In genomic region chr11:106486042-106486865, GRCm38 (mm10) we compare ENCODE assay signal across 8 mouse cellular contexts. TPM values are rescaled to one million over a fixed set of nuclear protein-coding genes. Genes with fewer than 3 reads are reported as not detected.
A peak's percentile ranks its signal among the peaks of the same experiment; 100 is the strongest.
DNase-seq lines count a peak whose midpoint lies in the region; ATAC-seq and TF ChIP-seq lines count a peak whose summit lies in the region.

No protein-coding gene starts in this region.

- H3K27me3 ChIP-seq in heart, embryonic 10.5 days (ENCODE audit: insufficient read depth, poor library complexity, severe bottlenecking): no peaks in the 10 kb centered on the region
- H3K27me3 ChIP-seq in ES-Bruce4 (ENCODE audit: control insufficient read depth, insufficient read depth, low read length, poor library complexity, severe bottlenecking): no peaks in the 10 kb centered on the region; the same call in 1 of the 2 replicates
- no peaks in the 10 kb centered on the region for H3K27me3 ChIP-seq in forebrain, embryonic 15.5 days
- no peaks in the 10 kb centered on the region for H3K27me3 ChIP-seq in liver, embryonic 16.5 days (ENCODE audit: control insufficient read depth, insufficient read depth, low read depth, low read length)

- H3K4me1 ChIP-seq in heart, embryonic 10.5 days: peaks cover 18% of the 10 kb centered on the region
- H3K4me1 ChIP-seq in ES-Bruce4 (ENCODE audit: control insufficient read depth, insufficient read depth, low read length): peaks cover 2% of the 10 kb centered on the region
- H3K4me1 ChIP-seq in forebrain, embryonic 15.5 days: peaks cover 13% of the 10 kb centered on the region
- H3K4me1 ChIP-seq in liver, embryonic 16.5 days (ENCODE audit: control insufficient read depth, low read depth, low read length): peaks cover 21% of the 10 kb centered on the region

- TF ChIP-seq CTCF in ES-Bruce4 (IDR thresholded peaks at IDR 0.05; ENCODE audit: low read depth, low read length): no peak

- DNase-seq in heart, embryonic 10.5 days (ENCODE audit: low spot score): no peak
- DNase-seq in heart, postnatal 25 days (ENCODE audit: low spot score): no peak
- DNase-seq in cerebellum, adult 18-20 months: no peak
- no peak for DNase-seq in layer of hippocampus, postnatal 14 days (ENCODE audit: low spot score in 2 of 2)
- no peak for DNase-seq in layer of hippocampus, postnatal 25 days (ENCODE audit: extremely low spot score in 1 of 2, low spot score in 1 of 2)

- peak overlapping the region; percentile 93 for H3K4me2 ChIP-seq in forebrain, embryonic 15.5 days (replicated peaks)
- H3K4me2 ChIP-seq in liver, embryonic 16.5 days (ENCODE audit: low read depth, low read length): peak overlapping the region; percentile 84

- no peaks in the 10 kb centered on the region for H3K9me3 ChIP-seq in heart, embryonic 10.5 days
- H3K9me3 ChIP-seq in ES-Bruce4 (replicated peaks; ENCODE audit: control insufficient read depth, insufficient read depth, low read length, poor library complexity, severe bottlenecking): no peaks in the 10 kb centered on the region
- no peaks in the 10 kb centered on the region for H3K9me3 ChIP-seq in forebrain, embryonic 15.5 days
- no peaks in the 10 kb centered on the region for H3K9me3 ChIP-seq in liver, embryonic 16.5 days (replicated peaks; ENCODE audit: control insufficient read depth, low read length)

- no peak overlapping the region for H3K27ac ChIP-seq in heart, embryonic 10.5 days
- no peak overlapping the region for H3K27ac ChIP-seq in ES-Bruce4 (ENCODE audit: insufficient read depth, low read length)
- H3K27ac ChIP-seq in forebrain, embryonic 15.5 days (replicated peaks): no peak overlapping the region
- peak overlapping the region; percentile 92 for H3K27ac ChIP-seq in liver, embryonic 16.5 days (ENCODE audit: low read length)

- WGBS in heart, embryonic 10.5 days: 36% methylated on average over 16 of the region's 16 CpGs
- WGBS in forebrain, embryonic 15.5 days: 46% methylated on average over 16 of the region's 16 CpGs
- WGBS in liver, embryonic 16.5 days (ENCODE audit: insufficient replicate concordance): 8% methylated on average over 16 of the region's 16 CpGs

- no peaks in the 10 kb centered on the region; the same call in 1 of the 2 replicates for H3K36me3 ChIP-seq in heart, embryonic 10.5 days
- H3K36me3 ChIP-seq in ES-Bruce4 (ENCODE audit: control insufficient read depth, insufficient read depth, low read length, poor library complexity, severe bottlenecking): no peaks in the 10 kb centered on the region
- no peaks in the 10 kb centered on the region for H3K36me3 ChIP-seq in forebrain, embryonic 15.5 days
- no peaks in the 10 kb centered on the region for H3K36me3 ChIP-seq in liver, embryonic 16.5 days (ENCODE audit: control insufficient read depth, insufficient read depth)

- TF ChIP-seq EP300 in ES-Bruce4 (IDR thresholded peaks at IDR 0.05; ENCODE audit: insufficient read depth, low read depth, low read length): no peak

- ATAC-seq in forebrain, embryonic 15.5 days (replicated peaks): no peak
- ATAC-seq in liver, embryonic 16.5 days (ENCODE audit: low read depth): 0 out of 2 replicates have a peak, but pooled peaks have one; percentile 15

- H3K4me3 ChIP-seq in heart, embryonic 10.5 days: peak overlapping the region; percentile 89
- no peak overlapping the region for H3K4me3 ChIP-seq in ES-Bruce4 (ENCODE audit: low read depth, low read length)
- peak overlapping the region; percentile 100 for H3K4me3 ChIP-seq in forebrain, embryonic 15.5 days
- peak overlapping the region; percentile 95 for H3K4me3 ChIP-seq in liver, embryonic 16.5 days (ENCODE audit: low read depth, low read length)

- peak overlapping the region; percentile 89 for H3K9ac ChIP-seq in ES-Bruce4 (ENCODE audit: low read depth, poor library complexity, severe bottlenecking)
- H3K9ac ChIP-seq in forebrain, embryonic 15.5 days (replicated peaks): peak overlapping the region; percentile 91
- peak overlapping the region; percentile 96 for H3K9ac ChIP-seq in liver, embryonic 16.5 days (ENCODE audit: low read depth, low read length)

- intact Hi-C loops in heart, postnatal 25 days (cut with DNase I): no loop called here

- no peak for TF ChIP-seq POLR2A in ES-Bruce4 (IDR thresholded peaks at IDR 0.05; ENCODE audit: insufficient read depth, low read length)

RNA-seq across cellular contexts. Expression of gene Ern1, which starts 1.4 kb away (rescaled TPM):
- polyA plus RNA-seq in heart, embryonic 10.5 days (2016; fragmentation: Nextera tagmentation; extraction: Ambion mirVana): 5.3 and 5.5 TPM in 2 replicates
- total RNA-seq in heart, postnatal 25 days (2021): 10 to 100 TPM; 10.0 to 10.2 TPM
- polyA plus RNA-seq in ES-Bruce4 (2011; ENCODE audit: insufficient read depth, insufficient read length, low read depth, missing spikeins): 9.4 and 10.1 TPM in 2 replicates
- polyA plus RNA-seq in forebrain, embryonic 15.5 days (2015; fragmentation: Nextera tagmentation; extraction: Ambion mirVana): 5.5 and 6.9 TPM in 2 replicates
- polyA plus RNA-seq in liver, embryonic 16.5 days (2015; fragmentation: Nextera tagmentation; extraction: Ambion mirVana): 4.7 and 5.2 TPM in 2 replicates
- total RNA-seq in layer of hippocampus, postnatal 14 days (2021): 10 to 100 TPM in 1 of 2 experiments, 1 to 10 TPM in 1; 9.2 to 10.2 TPM
- 1 to 10 TPM; 8.9 TPM for total RNA-seq in layer of hippocampus, postnatal 25 days (2021)
